Mouse (Mus musculus): ENCODE results near the gene Pnkd. TPM values are rescaled to one million over a fixed set of nuclear protein-coding genes. Genes with fewer than 3 reads are reported as not detected.
"Not testable (repeated sequence)": the region's sequence is repeated elsewhere in the genome, so short reads cannot be mapped to it uniquely, and the experiment has no call there.

Gene Pnkd
- polyA plus RNA-seq, 1 experiment from 2014 or later, result 149 TPM

DNA sequence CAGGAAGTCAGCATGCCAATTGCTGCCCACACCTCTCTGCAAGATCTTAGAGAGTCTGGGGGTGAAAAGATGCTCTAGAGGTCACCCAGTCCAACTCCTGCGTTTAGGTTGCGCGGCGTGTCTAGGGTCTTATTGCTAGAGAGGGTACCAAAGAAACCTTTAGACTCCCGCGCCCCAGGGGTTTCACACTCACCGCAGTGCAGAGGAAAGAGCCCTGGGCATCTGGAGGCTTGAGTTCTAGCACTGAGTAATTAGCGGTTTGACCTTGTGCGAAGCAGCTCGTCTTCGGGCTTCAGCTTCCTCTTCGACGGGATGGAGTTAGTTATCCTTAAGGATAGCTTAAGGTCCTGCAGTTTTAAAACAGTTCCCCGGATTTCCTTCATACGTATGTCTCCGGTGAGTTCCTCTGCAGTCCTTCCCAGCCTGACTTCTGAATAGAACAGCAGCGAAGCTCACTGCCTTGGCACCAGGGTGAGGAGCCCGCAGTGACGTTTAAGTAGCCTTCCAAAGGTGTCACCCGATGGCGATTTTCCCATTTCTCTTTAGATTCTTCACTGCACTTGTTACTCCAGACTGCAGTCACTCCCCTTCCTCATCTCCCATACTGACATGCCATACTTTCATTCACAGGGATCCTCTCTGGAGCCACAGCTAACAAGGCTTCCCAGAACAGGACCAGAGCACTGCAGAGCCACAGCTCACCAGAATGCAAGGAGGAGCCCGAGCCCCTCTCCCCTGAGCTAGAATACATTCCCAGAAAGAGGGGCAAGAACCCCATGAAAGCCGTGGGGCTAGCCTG, 681 bp downstream of the Pnkd start:
- ATAC-seq (ENCODE audit: low FRiP score, low TSS enrichment), result no peak; the same call in 1 of the 2 replicates
- Histone ChIP-seq H3K27ac (ENCODE audit: low read length) (0 out of 2 replicates have a peak overlapping the region, but pooled peaks have one; percentile 4), H3K36me3 (ENCODE audit: insufficient read depth, low read length) (peaks cover 52% of the 10 kb centered on the region), H3K4me3 (ENCODE audit: low read length) (peak overlapping the region; percentile 85), H3K9ac (replicated peaks; ENCODE audit: low read length) (peak overlapping the region; percentile 78), H3K27me3 (ENCODE audit: insufficient read depth, low read length) (no peaks in the 10 kb centered on the region), H3K9me3 (ENCODE audit: low read length) (no peaks in the 10 kb centered on the region), H3K4me2 (replicated peaks; ENCODE audit: low read depth, low read length) (peak overlapping the region; percentile 75), H3K4me1 (ENCODE audit: insufficient read depth, low read length) (peaks cover 22% of the 10 kb centered on the region)
- WGBS, result 4% methylated on average over 23 of the region's 23 CpGs

DNA sequence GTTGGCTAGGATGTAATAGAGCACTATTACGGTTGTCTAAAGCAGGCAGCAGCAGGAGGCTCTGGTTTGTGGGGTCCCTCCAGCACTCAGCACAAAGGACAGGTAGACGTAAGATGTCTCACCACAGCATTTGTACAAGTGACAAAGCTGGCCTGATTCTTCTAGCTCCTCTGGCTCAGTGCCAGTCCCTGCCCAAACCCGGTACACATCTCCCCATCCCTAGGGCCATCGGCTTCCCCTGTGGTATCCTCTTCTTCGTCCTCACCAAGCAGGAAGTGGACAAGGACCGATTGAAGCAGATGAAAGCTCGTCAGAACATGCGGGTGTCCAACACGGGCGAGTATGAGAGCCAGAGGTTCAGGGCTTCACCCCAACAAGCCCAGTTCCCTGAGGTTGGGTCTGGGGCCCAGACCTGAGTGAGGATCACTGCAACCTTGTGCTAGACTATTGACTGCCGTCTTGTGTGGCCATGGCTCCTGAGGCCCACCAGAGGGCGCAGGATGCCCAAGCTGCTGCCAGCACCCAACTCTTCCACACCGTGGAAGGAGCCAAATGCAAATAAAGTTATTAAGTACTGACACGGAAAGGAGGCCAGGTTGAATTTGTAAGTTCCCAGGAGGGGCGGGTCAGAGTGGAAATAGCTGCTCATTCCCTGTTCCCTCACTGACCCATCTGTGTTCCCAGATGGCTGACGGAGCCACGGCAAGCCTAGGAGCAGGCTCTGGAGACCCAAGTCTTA, 2.3 kb downstream of the Pnkd start:
- H3K9me3 ChIP-seq (ENCODE audit: low read length); H3K4me3 ChIP-seq (ENCODE audit: low read length); H3K27ac ChIP-seq (ENCODE audit: low read length); H3K4me2 ChIP-seq (replicated peaks; ENCODE audit: low read depth, low read length); H3K9ac ChIP-seq (replicated peaks; ENCODE audit: low read length); H3K27me3 ChIP-seq (ENCODE audit: insufficient read depth, low read length); ATAC-seq (ENCODE audit: low FRiP score, low TSS enrichment): not testable (repeated sequence)
- H3K36me3 ChIP-seq (ENCODE audit: insufficient read depth, low read length), result peaks cover 47% of the 10 kb centered on the region
- H3K4me1 ChIP-seq (ENCODE audit: insufficient read depth, low read length), result peaks cover 22% of the 10 kb centered on the region
- WGBS, result 61% methylated on average over 15 of the region's 17 CpGs

DNA sequence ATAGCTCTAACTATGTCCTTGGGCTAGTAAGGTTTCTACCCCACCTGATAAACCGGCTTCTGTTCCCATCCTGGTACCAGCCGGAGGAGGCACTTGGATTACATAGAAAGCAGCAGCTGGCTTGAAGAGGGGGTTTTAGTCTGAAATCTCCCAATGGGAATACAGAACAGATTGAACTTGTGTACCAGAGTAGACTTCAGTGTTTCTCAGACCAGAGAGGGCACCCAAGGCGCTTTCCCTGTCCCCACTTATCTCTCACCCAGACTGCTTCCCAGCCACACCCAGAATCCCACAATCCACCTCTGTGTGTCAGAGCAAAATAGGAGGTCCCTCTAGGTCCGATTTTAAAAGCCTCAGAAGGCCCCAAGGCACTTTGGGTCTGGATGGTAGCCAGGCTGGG, 3.6 kb downstream of the Pnkd start:
- Histone ChIP-seq H3K4me3 (ENCODE audit: low read length) (no peak overlapping the region), H3K4me2 (replicated peaks; ENCODE audit: low read depth, low read length) (no peak overlapping the region), H3K9me3 (ENCODE audit: low read length) (no peaks in the 10 kb centered on the region), H3K4me1 (ENCODE audit: insufficient read depth, low read length) (peaks cover 14% of the 10 kb centered on the region), H3K27ac (ENCODE audit: low read length) (no peak overlapping the region), H3K9ac (replicated peaks; ENCODE audit: low read length) (0 out of 2 replicates have a peak overlapping the region, but pooled peaks have one; percentile 6), H3K27me3 (ENCODE audit: insufficient read depth, low read length) (no peaks in the 10 kb centered on the region), H3K36me3 (ENCODE audit: insufficient read depth, low read length) (peaks cover 42% of the 10 kb centered on the region)
- ATAC-seq (ENCODE audit: low FRiP score, low TSS enrichment), result no peak
- 85% methylated on average over 4 of the region's 4 CpGs for WGBS

DNA sequence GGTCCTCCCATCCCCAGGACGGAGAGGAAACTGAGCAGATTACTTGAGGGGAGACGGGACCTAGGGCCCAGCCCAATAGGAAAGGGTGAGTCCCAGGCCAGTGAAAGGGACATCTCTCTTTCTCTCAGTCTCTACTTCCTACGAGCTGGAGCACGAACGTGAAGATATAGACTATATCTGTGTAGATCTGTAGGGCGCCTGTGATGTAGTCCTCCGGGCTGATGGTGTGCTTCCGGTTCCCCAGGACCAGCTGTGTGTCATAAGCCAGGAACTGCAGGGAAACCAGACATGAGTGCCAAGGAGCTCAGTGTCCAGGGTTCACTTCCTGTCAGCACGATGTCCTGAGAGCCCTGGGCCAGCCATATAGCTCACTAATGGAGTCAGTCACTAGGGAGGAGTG, 4.5 kb downstream of the Pnkd start:
- H3K27ac ChIP-seq (ENCODE audit: low read length), result no peak overlapping the region
- H3K9ac ChIP-seq (replicated peaks; ENCODE audit: low read length), result no peak overlapping the region
- 81% methylated on average over 9 of the region's 9 CpGs for WGBS
- no peak overlapping the region for H3K4me3 ChIP-seq (ENCODE audit: low read length)
- H3K4me2 ChIP-seq (replicated peaks; ENCODE audit: low read depth, low read length), result no peak overlapping the region
- peaks cover 51% of the 10 kb centered on the region for H3K36me3 ChIP-seq (ENCODE audit: insufficient read depth, low read length)
- peaks cover 8% of the 10 kb centered on the region for H3K4me1 ChIP-seq (ENCODE audit: insufficient read depth, low read length)
- no peaks in the 10 kb centered on the region for H3K27me3 ChIP-seq (ENCODE audit: insufficient read depth, low read length)
- ATAC-seq (ENCODE audit: low FRiP score, low TSS enrichment), result no peak
- no peaks in the 10 kb centered on the region for H3K9me3 ChIP-seq (ENCODE audit: low read length)

DNA sequence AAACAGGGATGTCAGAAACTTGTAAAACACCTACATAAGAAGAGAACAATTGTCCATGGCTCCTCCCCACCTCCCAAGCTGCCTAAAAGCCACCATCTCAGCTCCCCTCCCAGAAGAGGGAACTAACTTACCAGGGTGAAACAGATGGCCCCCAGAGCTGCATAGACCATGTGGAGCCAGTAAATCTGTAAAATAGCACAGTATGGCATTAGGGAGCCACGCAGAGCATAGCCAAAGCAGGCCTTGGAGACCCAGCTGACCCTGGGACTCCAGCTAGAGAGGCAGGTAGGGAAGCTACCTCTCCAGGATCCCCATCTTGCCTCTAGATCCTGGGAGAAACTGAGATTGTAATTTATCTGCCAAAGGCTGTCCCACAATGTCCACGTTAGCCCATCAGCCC, 5.0 kb downstream of the Pnkd start:
- peaks cover 53% of the 10 kb centered on the region for H3K36me3 ChIP-seq (ENCODE audit: insufficient read depth, low read length)
- H3K27ac ChIP-seq (ENCODE audit: low read length), result no peak overlapping the region
- H3K9me3 ChIP-seq (ENCODE audit: low read length), result no peaks in the 10 kb centered on the region
- H3K4me2 ChIP-seq (replicated peaks; ENCODE audit: low read depth, low read length), result no peak overlapping the region
- no peak overlapping the region for H3K9ac ChIP-seq (replicated peaks; ENCODE audit: low read length)
- no peaks in the 10 kb centered on the region for H3K27me3 ChIP-seq (ENCODE audit: insufficient read depth, low read length)
- H3K4me3 ChIP-seq (ENCODE audit: low read length), result no peak overlapping the region
- no peak for ATAC-seq (ENCODE audit: low FRiP score, low TSS enrichment)
- peaks cover 10% of the 10 kb centered on the region for H3K4me1 ChIP-seq (ENCODE audit: insufficient read depth, low read length)
- 87% methylated on average over 2 of the region's 2 CpGs for WGBS

DNA sequence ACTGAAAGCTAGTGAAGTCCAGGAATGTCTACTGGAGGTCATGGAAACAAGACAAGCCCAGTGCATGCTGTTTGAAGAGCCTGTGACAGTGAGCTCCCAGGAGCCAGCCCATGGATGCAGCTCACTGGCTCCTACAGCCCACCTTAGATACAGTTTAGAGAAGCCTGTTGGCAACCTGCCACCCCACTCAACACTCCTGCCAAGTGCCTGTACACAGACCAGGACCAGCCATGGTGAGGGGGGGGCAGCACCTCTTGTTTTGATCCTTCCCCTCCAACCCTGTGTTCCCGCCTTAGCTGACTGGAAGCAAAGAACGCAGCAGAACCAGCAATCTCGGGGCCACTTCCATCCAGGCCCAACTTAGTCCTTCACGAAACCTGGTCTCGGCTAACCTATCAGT, 5.4 kb downstream of the Pnkd start:
- Histone ChIP-seq H3K4me1 (ENCODE audit: insufficient read depth, low read length) (peaks cover 14% of the 10 kb centered on the region), H3K9me3 (ENCODE audit: low read length) (no peaks in the 10 kb centered on the region), H3K27me3 (ENCODE audit: insufficient read depth, low read length) (no peaks in the 10 kb centered on the region), H3K27ac (ENCODE audit: low read length) (no peak overlapping the region), H3K4me2 (replicated peaks; ENCODE audit: low read depth, low read length) (no peak overlapping the region), H3K36me3 (ENCODE audit: insufficient read depth, low read length) (peaks cover 53% of the 10 kb centered on the region), H3K9ac (replicated peaks; ENCODE audit: low read length) (no peak overlapping the region), H3K4me3 (ENCODE audit: low read length) (no peak overlapping the region)
- no peak for ATAC-seq (ENCODE audit: low FRiP score, low TSS enrichment)
- WGBS, result 94% methylated on average over 5 of the region's 5 CpGs

DNA sequence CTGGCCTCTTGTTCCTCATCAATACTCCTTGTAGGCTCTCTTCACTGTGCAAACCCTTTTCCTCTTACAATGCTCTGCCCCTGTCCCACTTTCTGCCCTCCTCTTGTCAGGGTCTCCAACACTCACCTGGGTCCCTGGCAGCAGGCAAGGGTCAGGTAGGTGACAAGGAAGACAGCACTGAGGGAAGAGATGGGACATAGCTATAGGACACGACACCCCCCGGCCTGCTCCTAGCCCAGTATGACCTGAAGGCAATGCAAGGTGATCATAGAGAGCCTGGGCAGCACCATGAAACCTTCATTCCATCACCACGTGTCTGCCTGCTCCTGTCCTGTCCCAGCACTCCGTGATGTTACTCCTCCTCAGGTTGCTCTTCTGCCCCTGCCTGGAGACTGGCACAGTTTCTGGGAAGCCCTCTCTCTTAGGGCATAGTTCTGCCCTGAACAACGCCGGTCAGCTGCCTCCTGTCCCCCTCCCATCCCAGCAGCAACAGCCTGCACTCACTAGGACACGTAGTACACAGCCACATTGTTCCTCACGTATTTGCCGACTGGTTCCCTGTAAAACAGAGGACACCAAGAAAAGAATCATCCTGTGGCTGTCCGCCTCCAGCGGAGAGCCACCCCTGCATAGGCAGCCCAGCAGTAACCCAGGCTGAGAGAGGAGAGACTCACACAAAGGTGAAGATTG, 7.7 kb downstream of the Pnkd start:
- Histone ChIP-seq H3K36me3 (ENCODE audit: insufficient read depth, low read length) (peaks cover 53% of the 10 kb centered on the region), H3K27me3 (ENCODE audit: insufficient read depth, low read length) (no peaks in the 10 kb centered on the region), H3K4me1 (ENCODE audit: insufficient read depth, low read length) (peaks cover 30% of the 10 kb centered on the region), H3K9me3 (ENCODE audit: low read length) (no peaks in the 10 kb centered on the region), H3K27ac (ENCODE audit: low read length) (no peak overlapping the region), H3K9ac (replicated peaks; ENCODE audit: low read length) (no peak overlapping the region), H3K4me2 (replicated peaks; ENCODE audit: low read depth, low read length) (no peak overlapping the region), H3K4me3 (ENCODE audit: low read length) (no peak overlapping the region)
- no peak for ATAC-seq (ENCODE audit: low FRiP score, low TSS enrichment)
- 91% methylated on average over 11 of the region's 11 CpGs for WGBS

DNA sequence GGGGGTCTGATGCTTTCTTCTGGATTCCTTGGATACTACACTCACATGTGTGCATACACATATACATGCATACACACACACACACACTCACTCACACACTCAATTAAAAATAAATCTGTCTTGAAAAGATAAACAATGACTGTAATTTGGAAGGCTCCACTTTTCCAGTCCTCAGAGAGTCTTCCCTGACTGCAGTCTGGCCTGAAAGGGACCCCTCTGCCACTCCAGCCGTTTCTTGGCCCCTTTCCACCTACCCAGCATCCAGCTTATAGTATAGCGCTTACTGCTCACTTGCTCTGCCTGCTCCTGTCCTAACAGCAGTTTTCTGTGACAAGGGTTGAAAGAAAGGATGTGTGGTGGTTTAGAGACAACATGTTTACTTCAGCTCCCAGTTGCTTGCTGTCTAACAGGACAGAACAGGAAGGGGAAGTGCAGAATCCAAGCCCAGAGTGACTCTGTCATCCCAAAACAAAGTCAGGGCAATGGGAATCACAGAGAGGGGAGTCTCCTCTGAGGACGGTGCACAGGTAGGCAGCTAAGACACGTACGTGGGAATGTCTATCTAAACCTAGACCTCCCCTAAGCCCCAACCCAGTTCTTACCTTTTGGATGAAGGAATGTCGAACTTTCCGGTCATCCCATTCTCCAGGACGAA, 8.7 kb downstream of the Pnkd start:
- Histone ChIP-seq H3K9ac (replicated peaks; ENCODE audit: low read length) (no peak overlapping the region), H3K9me3 (ENCODE audit: low read length) (no peaks in the 10 kb centered on the region), H3K27me3 (ENCODE audit: insufficient read depth, low read length) (no peaks in the 10 kb centered on the region), H3K27ac (ENCODE audit: low read length) (peak overlapping the region; percentile 24; the same call in 1 of the 2 replicates), H3K4me3 (ENCODE audit: low read length) (no peak overlapping the region), H3K4me1 (ENCODE audit: insufficient read depth, low read length) (peaks cover 34% of the 10 kb centered on the region), H3K36me3 (ENCODE audit: insufficient read depth, low read length) (peaks cover 50% of the 10 kb centered on the region), H3K4me2 (replicated peaks; ENCODE audit: low read depth, low read length) (no peak overlapping the region)
- no peak for ATAC-seq (ENCODE audit: low FRiP score, low TSS enrichment)
- WGBS, result 79% methylated on average over 8 of the region's 8 CpGs

DNA sequence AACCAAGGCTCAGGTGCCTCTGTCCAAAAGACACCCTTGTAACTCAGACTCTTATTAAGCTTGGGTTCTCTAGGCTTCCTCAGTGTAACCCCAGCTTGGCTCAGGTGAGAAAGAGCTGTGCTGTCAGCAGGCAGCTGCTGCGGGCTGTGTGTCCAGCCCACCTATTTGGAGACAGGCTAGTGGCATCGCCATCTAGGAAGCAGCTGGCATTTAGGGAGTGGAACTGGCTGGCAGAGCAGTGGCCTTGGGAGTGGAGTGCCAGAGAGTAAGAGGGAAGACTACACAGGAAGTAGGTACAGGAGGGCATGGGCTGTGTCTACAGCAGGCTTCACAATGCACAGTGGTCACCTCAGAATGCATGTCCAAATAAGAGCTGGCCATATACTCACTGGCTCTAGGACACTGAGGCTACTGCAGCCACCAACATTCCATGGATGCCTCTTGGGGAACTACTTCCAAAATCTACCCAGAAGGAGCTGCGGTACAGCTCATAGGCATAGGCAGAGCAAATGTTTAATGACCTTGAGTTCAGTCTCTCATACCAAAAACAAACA, 9.4 kb downstream of the Pnkd start:
- Histone ChIP-seq H3K4me3 (ENCODE audit: low read length) (no peak overlapping the region), H3K4me2 (replicated peaks; ENCODE audit: low read depth, low read length) (no peak overlapping the region), H3K27me3 (ENCODE audit: insufficient read depth, low read length) (no peaks in the 10 kb centered on the region), H3K9me3 (ENCODE audit: low read length) (no peaks in the 10 kb centered on the region), H3K27ac (ENCODE audit: low read length) (no peak overlapping the region), H3K36me3 (ENCODE audit: insufficient read depth, low read length) (peaks cover 43% of the 10 kb centered on the region), H3K4me1 (ENCODE audit: insufficient read depth, low read length) (peaks cover 39% of the 10 kb centered on the region), H3K9ac (replicated peaks; ENCODE audit: low read length) (no peak overlapping the region)
- ATAC-seq (ENCODE audit: low FRiP score, low TSS enrichment), result no peak
- WGBS, result 92% methylated on average over 3 of the region's 3 CpGs
